Mouse (Mus musculus) heart, adult 2 months (tissue): ENCODE data around the gene Fcamr. TPM values are rescaled to one million over a fixed set of nuclear protein-coding genes. Genes with fewer than 3 reads are reported as not detected.

Source experiments
- DNase-seq, 2 experiments: peaks; one replicate each; pipeline ENCODE4 v3.0.0; 2021
- H3K27ac ChIP-seq: fragments of 200-600 bp; 2 replicates; pipeline ENCODE4 v1.8.1; 2022
- H3K27me3 ChIP-seq: fragments of 200-500 bp; 2 replicates; pipeline ENCODE4 v1.6.1; 2012; ENCODE audit warnings: mild to moderate bottlenecking, low read length, inconsistent platforms, mixed read lengths; ENCODE audit not compliant: control insufficient read depth, insufficient read depth
- H3K36me3 ChIP-seq: fragments of 200-500 bp; 2 replicates; pipeline ENCODE4 v1.6.1; 2012; ENCODE audit warnings: low read length, inconsistent platforms; ENCODE audit not compliant: control insufficient read depth, insufficient read depth
- H3K4me1 ChIP-seq: fragments of 200-500 bp; 2 replicates; pipeline ENCODE4 v1.6.1; 2011; ENCODE audit warnings: low read length; ENCODE audit not compliant: control insufficient read depth, insufficient read depth
- H3K4me3 ChIP-seq: fragments of 200-600 bp; 2 replicates; pipeline ENCODE4 v1.8.1; 2022
- H3K79me2 ChIP-seq: fragments of 200-500 bp; replicated peaks from 2 replicates; pipeline ENCODE4 v1.6.1; 2012; ENCODE audit warnings: mild to moderate bottlenecking, inconsistent platforms, low read length, moderate library complexity, mixed read lengths; ENCODE audit not compliant: control insufficient read depth, insufficient read depth
- H3K9ac ChIP-seq: fragments of 200-500 bp; 2 replicates; pipeline ENCODE4 v1.6.1; 2012; ENCODE audit warnings: low read depth, mild to moderate bottlenecking, control low read depth, inconsistent platforms, low read length, mixed read lengths
- CTCF ChIP-seq: fragments of 200-600 bp; IDR thresholded peaks from 2 replicates; pipeline ENCODE4 v1.8.1; 2022; ENCODE audit warnings: antibody characterized with exemption, mild to moderate bottlenecking, moderate library complexity
- EP300 ChIP-seq: fragments of 200-500 bp; IDR thresholded peaks from 2 replicates; pipeline ENCODE4 v1.6.1; 2011; ENCODE audit warnings: low read depth, low read length, control low read depth; ENCODE audit not compliant: insufficient read depth
- POLR2A ChIP-seq: fragments of 200-500 bp; IDR thresholded peaks from 2 replicates; pipeline ENCODE4 v1.6.1; 2011; ENCODE audit warnings: mild to moderate bottlenecking, low read depth, low read length, control low read depth; ENCODE audit not compliant: insufficient read depth
- WGBS: fragments of 180-500 bp; shearing (Covaris S2); methylation state at CpG from one replicate; pipeline ENCODE4 v1.1.7; 2018; 5-methylcytosine and 5-hydroxymethylcytosine counted together
- intact Hi-C: fragments of 180-260 bp; cut with DNase I; formaldehyde crosslinking; loops from one replicate; pipeline ENCODE4 v1.15.1; 2025
- polyA plus RNA-seq: library from polyadenylated mRNA; depleted of rRNA; stranded (reverse); fragments of >200 nt; gene quantifications from 2 replicates; pipeline ENCODE4 v1.2.3, GENCODE M21; 2012; rRNA removed
- total RNA-seq, 2 experiments: library from RNA; stranded (reverse); gene quantifications; 2 replicates each; pipeline ENCODE4 v1.2.3; 2021

The Fcamr gene
- total and polyA plus RNA-seq, 3 experiments: 0.39 to 0.96 (median 0.41) TPM

GRCm38 (mm10) chr1:130854819-130855218 lies 54.1 kb downstream of the Fcamr start:
- TF ChIP-seq CTCF: no peak
- no peak for TF ChIP-seq POLR2A
- no peak for TF ChIP-seq EP300
- no peaks in the 10 kb centered on the region for H3K79me2 ChIP-seq
- no peak overlapping the region for H3K4me3 ChIP-seq
- no peak overlapping the region for H3K9ac ChIP-seq
- DNase-seq: no peak
- H3K27ac ChIP-seq: no peak overlapping the region
- no peaks in the 10 kb centered on the region for H3K36me3 ChIP-seq
- no peaks in the 10 kb centered on the region for H3K4me1 ChIP-seq
- intact Hi-C loops: no loop called here
- no peaks in the 10 kb centered on the region for H3K27me3 ChIP-seq
- 76% methylated on average over 9 of the region's 9 CpGs for WGBS

GRCm38 (mm10) chr1:130855723-130856122 lies 55.0 kb downstream of the Fcamr start:
- DNase-seq: no peak
- intact Hi-C loops: no loop called here
- Histone ChIP-seq H3K36me3 (no peaks in the 10 kb centered on the region), H3K4me3 (no peak overlapping the region), H3K79me2 (no peaks in the 10 kb centered on the region), H3K27me3 (no peaks in the 10 kb centered on the region), H3K9ac (no peak overlapping the region), H3K4me1 (no peaks in the 10 kb centered on the region), H3K27ac (no peak overlapping the region)
- 81% methylated on average over 2 of the region's 2 CpGs for WGBS
- TF ChIP-seq EP300 (no peak), POLR2A (no peak), CTCF (no peak)

GRCm38 (mm10) chr1:130857456-130857855 lies 56.8 kb downstream of the Fcamr start:
- TF ChIP-seq POLR2A (no peak), CTCF (no peak), EP300 (no peak)
- no peaks in the 10 kb centered on the region for H3K79me2 ChIP-seq
- no peaks in the 10 kb centered on the region for H3K4me1 ChIP-seq
- no peaks in the 10 kb centered on the region for H3K27me3 ChIP-seq
- intact Hi-C loops: no loop called here
- H3K9ac ChIP-seq: no peak overlapping the region
- H3K36me3 ChIP-seq: no peaks in the 10 kb centered on the region
- WGBS: 82% methylated on average over 4 of the region's 4 CpGs
- H3K27ac ChIP-seq: no peak overlapping the region
- no peak for DNase-seq
- H3K4me3 ChIP-seq: no peak overlapping the region

- intact Hi-C loops: no loop called here
Measured at GRCm38 (mm10) chr1:130864238-130864637, 63.5 kb downstream of the Fcamr start.

More at GRCm38 (mm10) chr1:130864238-130864637, 63.5 kb downstream of the Fcamr start:
- no peak overlapping the region for H3K9ac ChIP-seq
- 53% methylated on average over 4 of the region's 4 CpGs for WGBS
- H3K4me1 ChIP-seq: no peaks in the 10 kb centered on the region
- peak in 1 of 2 experiments; percentile 36 for DNase-seq
- H3K27me3 ChIP-seq: no peaks in the 10 kb centered on the region
- TF ChIP-seq POLR2A (no peak), EP300 (no peak), CTCF (no peak)
- H3K4me3 ChIP-seq: no peak overlapping the region
- no peaks in the 10 kb centered on the region for H3K79me2 ChIP-seq
- H3K27ac ChIP-seq: no peak overlapping the region
- no peaks in the 10 kb centered on the region for H3K36me3 ChIP-seq

Other genes starting within 250 kb of the Fcamr start
- not detected for gene Zp3r, start 171.3 kb upstream of the Fcamr start, total RNA-seq
- not detected in 2 replicates for gene Zp3r, start 171.3 kb upstream of the Fcamr start, polyA plus RNA-seq
- not detected for gene C4bp, start 139.3 kb upstream of the Fcamr start, total RNA-seq
- not detected in 2 replicates for gene C4bp, start 139.3 kb upstream of the Fcamr start, polyA plus RNA-seq
- under 1 TPM; 0.14 to 0.16 TPM for gene Gm29427, start 85.1 kb upstream of the Fcamr start, total RNA-seq
- gene Gm29427, start 85.1 kb upstream of the Fcamr start, polyA plus RNA-seq: 0.14 and 0.32 TPM in 2 replicates
- 1 to 10 TPM; 3.7 to 4.9 TPM for gene Yod1, start 83.6 kb upstream of the Fcamr start, total RNA-seq
- gene Yod1, start 83.6 kb upstream of the Fcamr start, polyA plus RNA-seq: 1.2 and 2.2 TPM in 2 replicates
- gene Pfkfb2, start 71.6 kb upstream of the Fcamr start, total RNA-seq: 10 to 100 TPM; 82.5 to 96.6 TPM
- 31.9 and 58.5 TPM in 2 replicates for gene Pfkfb2, start 71.6 kb upstream of the Fcamr start, polyA plus RNA-seq
- gene AA986860, start 68.9 kb upstream of the Fcamr start, total RNA-seq: under 1 TPM; 0.43 to 0.47 TPM
- gene AA986860, start 68.9 kb upstream of the Fcamr start, polyA plus RNA-seq: 0.41 and 0.82 TPM in 2 replicates
- not detected for gene Pigr, start 25.8 kb downstream of the Fcamr start, total RNA-seq
- gene Pigr, start 25.8 kb downstream of the Fcamr start, polyA plus RNA-seq: 0.32 and 3.1 TPM in 2 replicates
- gene Fcmr, start 64.8 kb downstream of the Fcamr start, total RNA-seq: 1 to 10 TPM; 1.1 to 1.5 TPM
- 0.91 and 6.5 TPM in 2 replicates for gene Fcmr, start 64.8 kb downstream of the Fcamr start, polyA plus RNA-seq
- gene Il24, start 86.6 kb downstream of the Fcamr start, total RNA-seq: not detected
- not detected in 2 replicates for gene Il24, start 86.6 kb downstream of the Fcamr start, polyA plus RNA-seq
- not detected for gene Il20, start 110.5 kb downstream of the Fcamr start, total RNA-seq
- gene Il20, start 110.5 kb downstream of the Fcamr start, polyA plus RNA-seq: not detected in 2 replicates
- gene Il19, start 139.2 kb downstream of the Fcamr start, total RNA-seq: not detected
- not detected in 2 replicates for gene Il19, start 139.2 kb downstream of the Fcamr start, polyA plus RNA-seq
- not detected for gene Il10, start 218.9 kb downstream of the Fcamr start, total RNA-seq
- gene Il10, start 218.9 kb downstream of the Fcamr start, polyA plus RNA-seq: not detected in 2 replicates